Mouse (Mus musculus) midbrain, postnatal 0 days (tissue): ENCODE results near the gene Tppp2. TPM values are rescaled to one million over a fixed set of nuclear protein-coding genes. Genes with fewer than 3 reads are reported as not detected.

Experiments
- ATAC-seq: fragments of 200-750 bp; cut with Nextera tagmentation; 2 replicates; pipeline ENCODE4 v1.8.0; 2017; ENCODE audit warnings: moderate number of reproducible peaks, mild to moderate bottlenecking, moderate TSS enrichment, moderate library complexity; ENCODE audit not compliant: low FRiP score
- DNase-seq: peaks from one replicate; pipeline ENCODE4 v3.0.0-alpha.2; 2015; ENCODE audit warnings: low spot score
- H3K27ac ChIP-seq: fragments of 300-500 bp; sonication (generic); 2 replicates; pipeline ENCODE4 v1.5.1; 2014; ENCODE audit warnings: low read depth, mild to moderate bottlenecking, low read length, mixed read lengths
- H3K27me3 ChIP-seq: fragments of 300-500 bp; sonication (generic); 2 replicates; pipeline ENCODE4 v1.6.1; 2014; ENCODE audit warnings: low read length, control low read depth, mixed read lengths; ENCODE audit not compliant: insufficient read depth
- H3K36me3 ChIP-seq: fragments of 300-500 bp; sonication (generic); 2 replicates; pipeline ENCODE4 v1.6.1; 2014; ENCODE audit warnings: low read length, control low read depth, mixed read lengths; ENCODE audit not compliant: insufficient read depth
- H3K4me1 ChIP-seq: fragments of 300-500 bp; sonication (generic); 2 replicates; pipeline ENCODE4 v1.6.1; 2014; ENCODE audit warnings: mild to moderate bottlenecking, control low read depth, antibody characterized with exemption, low read length, mixed read lengths; ENCODE audit not compliant: insufficient read depth
- H3K4me2 ChIP-seq: fragments of 300-500 bp; sonication (generic); 2 replicates; pipeline ENCODE4 v1.6.1; 2014; ENCODE audit warnings: low read depth, mild to moderate bottlenecking, low read length, mixed read lengths; ENCODE audit not compliant: poor library complexity, severe bottlenecking
- H3K4me3 ChIP-seq: fragments of 300-500 bp; sonication (generic); 2 replicates; pipeline ENCODE4 v1.5.1; 2014; ENCODE audit warnings: low read depth, mild to moderate bottlenecking, low read length, moderate library complexity
- H3K9ac ChIP-seq: fragments of 300-500 bp; sonication (generic); replicated peaks from 2 replicates; pipeline ENCODE4 v1.6.1; 2014; ENCODE audit warnings: mild to moderate bottlenecking, low read length, moderate library complexity, mixed read lengths; ENCODE audit not compliant: poor library complexity, severe bottlenecking
- H3K9me3 ChIP-seq: fragments of 300-500 bp; sonication (generic); 2 replicates; pipeline ENCODE4 v1.6.1; 2016; ENCODE audit warnings: low read length, control low read depth
- CTCF ChIP-seq: IDR thresholded peaks from 2 replicates; pipeline ENCODE4 v1.5.1; 2016; ENCODE audit warnings: antibody characterized with exemption, mild to moderate bottlenecking
- WGBS: fragments of 180-500 bp; shearing (Covaris S2); extraction: QIAGEN DNeasy Blood & Tissue Kit; methylation state at CpG from one replicate; pipeline ENCODE4 v1.1.7; 2014; 5-methylcytosine and 5-hydroxymethylcytosine counted together
- polyA plus RNA-seq: library from polyadenylated mRNA; unstranded; fragments of >200 nt; fragmentation: Nextera tagmentation; extraction: Ambion mirVana; gene quantifications from 2 replicates; pipeline ENCODE4 v1.2.1, GENCODE M21; 2015
- total RNA-seq: library from RNA; depleted of rRNA; stranded (reverse); fragments of >200 nt; gene quantifications from 2 replicates; pipeline ENCODE4 v1.2.3, GENCODE M21; 2014

The Tppp2 gene
- total and polyA plus RNA-seq, 2 experiments from 2014 or later = not detected

DNA sequence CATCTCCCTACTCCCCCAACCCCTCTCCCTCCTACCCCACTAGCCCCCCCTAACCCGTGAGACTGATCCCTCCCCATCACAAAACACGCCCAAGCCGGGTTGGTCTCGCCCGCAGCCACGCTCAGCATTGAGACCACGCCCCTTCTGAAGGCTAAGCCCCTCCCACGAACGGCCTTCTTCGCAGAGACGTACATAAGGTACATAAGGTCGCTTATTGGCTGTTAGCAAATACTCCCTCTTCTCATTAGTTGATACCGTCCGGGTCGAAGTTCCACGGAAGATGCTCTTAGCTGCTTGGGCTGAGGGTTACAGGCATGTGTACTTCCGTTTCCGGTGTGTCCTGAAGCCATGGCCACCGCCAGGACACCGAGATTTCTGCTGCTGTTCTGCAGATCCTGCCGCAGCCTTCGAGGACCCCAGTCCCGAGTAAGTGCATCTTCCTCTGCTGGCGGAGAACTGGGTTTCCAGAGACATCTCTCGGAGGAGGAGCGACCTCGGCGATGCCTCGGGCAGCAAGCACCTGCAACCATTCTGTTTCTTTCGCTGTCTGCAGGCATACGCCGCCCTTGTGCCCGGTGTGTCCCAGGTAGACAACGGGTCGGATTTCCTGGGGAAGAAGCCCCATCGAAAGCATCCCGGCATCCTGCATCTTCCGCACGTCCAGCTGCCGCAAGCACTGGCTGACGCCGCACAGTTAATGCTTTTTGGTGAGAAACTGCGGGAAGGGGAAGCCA lies 33.5 kb upstream of the Tppp2 start, which contains the start of gene Mettl17:
Gene Mettl17 (plus strand): TSS at position 245 of the 734 bp plus-strand sequence.
- no peaks in the 10 kb centered on the region for H3K27me3 ChIP-seq
- peak; percentile 98 for ATAC-seq

GRCm38 (mm10) chr14:51886051-51886450 lies 32.2 kb upstream of the Tppp2 start:
- Histone ChIP-seq H3K4me1 (peaks cover 9% of the 10 kb centered on the region; the same call in 1 of the 2 replicates), H3K27ac (no peak overlapping the region), H3K9me3 (no peaks in the 10 kb centered on the region), H3K4me3 (peak overlapping the region; percentile 65), H3K4me2 (peak overlapping the region; percentile 78), H3K9ac (no peak overlapping the region), H3K27me3 (no peaks in the 10 kb centered on the region), H3K36me3 (peaks cover 30% of the 10 kb centered on the region)
- WGBS = 37% methylated on average over 6 of the region's 6 CpGs
- no peak for TF ChIP-seq CTCF
- ATAC-seq (no peak), DNase-seq (no peak)

More for the DNA sequence above, 33.5 kb upstream of the Tppp2 start, which contains the start of gene Mettl17:
- peak within 1 kb of the TSS; percentile 75 for H3K9ac ChIP-seq
- TF ChIP-seq CTCF = peak; percentile 44
- peak within 1 kb of the TSS; percentile 65 for H3K4me3 ChIP-seq
- peak; percentile 98 for DNase-seq
- H3K4me1 ChIP-seq = peaks cover 9% of the 10 kb centered on the region; the same call in 1 of the 2 replicates
- peaks cover 20% of the 10 kb centered on the region for H3K36me3 ChIP-seq
- no peaks in the 10 kb centered on the region for H3K9me3 ChIP-seq
- peak within 1 kb of the TSS; percentile 78 for H3K4me2 ChIP-seq
- WGBS = under 1% methylated on average over 41 of the region's 43 CpGs
- peak within 1 kb of the TSS; percentile 73 for H3K27ac ChIP-seq

- 91% methylated on average over 6 of the region's 6 CpGs for WGBS
- Histone ChIP-seq H3K36me3 (peaks cover 43% of the 10 kb centered on the region), H3K4me2 (no peak overlapping the region), H3K27ac (no peak overlapping the region), H3K9me3 (no peaks in the 10 kb centered on the region), H3K4me1 (peaks cover 9% of the 10 kb centered on the region; the same call in 1 of the 2 replicates), H3K9ac (no peak overlapping the region), H3K27me3 (no peaks in the 10 kb centered on the region), H3K4me3 (no peak overlapping the region)
- ATAC-seq = no peak
- DNase-seq = no peak
- no peak for TF ChIP-seq CTCF
Observed at GRCm38 (mm10) chr14:51889833-51890232, 28.4 kb upstream of the Tppp2 start.

DNA sequence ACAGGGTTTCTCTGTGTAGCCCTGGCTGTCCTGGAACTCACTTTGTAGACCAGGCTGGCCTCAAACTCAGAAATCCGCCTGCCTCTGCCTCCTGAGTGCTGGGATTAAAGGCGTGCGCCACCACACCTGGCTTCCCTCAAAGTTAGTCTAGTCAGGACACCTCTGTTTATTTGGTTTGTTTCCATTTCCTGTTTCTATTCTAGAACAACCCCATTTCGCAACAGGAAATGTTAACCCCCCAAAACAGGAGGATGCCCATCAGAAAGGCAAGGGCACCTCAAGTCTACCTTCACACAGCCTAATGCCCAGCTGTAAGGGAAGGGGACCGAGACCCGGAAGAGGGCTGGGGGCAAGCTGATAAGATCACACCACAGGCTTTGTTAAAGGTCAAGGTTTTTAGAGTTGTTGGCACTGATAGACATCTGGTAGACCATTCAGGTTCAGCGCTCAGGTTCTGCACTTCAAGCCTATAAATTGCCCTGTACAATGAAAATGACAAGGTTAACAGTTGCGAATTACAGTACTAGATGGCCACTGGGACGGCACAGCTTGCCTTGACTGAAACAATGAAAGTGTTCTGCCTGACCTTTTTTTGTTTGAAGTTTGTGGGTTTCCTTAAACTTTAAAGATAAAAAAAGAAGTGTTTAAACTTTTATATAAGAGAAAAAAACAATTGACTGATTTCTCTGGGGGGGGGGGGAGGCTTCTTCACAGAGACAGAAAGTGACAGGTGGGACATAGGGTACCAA lies 25.9 kb upstream of the Tppp2 start, which contains the start of gene Slc39a2:
Gene Slc39a2 (plus strand): TSS at position 699 of the 749 bp plus-strand sequence.
- Histone ChIP-seq H3K4me1 (no peaks in the 10 kb centered on the region), H3K36me3 (peaks cover 43% of the 10 kb centered on the region), H3K4me2 (no peak within 1 kb of the TSS), H3K9me3 (no peaks in the 10 kb centered on the region), H3K9ac (no peak within 1 kb of the TSS), H3K4me3 (no peak within 1 kb of the TSS), H3K27ac (no peak within 1 kb of the TSS), H3K27me3 (no peaks in the 10 kb centered on the region)
- no peak for DNase-seq
- ATAC-seq = no peak
- no peak for TF ChIP-seq CTCF
- 93% methylated on average over 8 of the region's 9 CpGs for WGBS

DNA sequence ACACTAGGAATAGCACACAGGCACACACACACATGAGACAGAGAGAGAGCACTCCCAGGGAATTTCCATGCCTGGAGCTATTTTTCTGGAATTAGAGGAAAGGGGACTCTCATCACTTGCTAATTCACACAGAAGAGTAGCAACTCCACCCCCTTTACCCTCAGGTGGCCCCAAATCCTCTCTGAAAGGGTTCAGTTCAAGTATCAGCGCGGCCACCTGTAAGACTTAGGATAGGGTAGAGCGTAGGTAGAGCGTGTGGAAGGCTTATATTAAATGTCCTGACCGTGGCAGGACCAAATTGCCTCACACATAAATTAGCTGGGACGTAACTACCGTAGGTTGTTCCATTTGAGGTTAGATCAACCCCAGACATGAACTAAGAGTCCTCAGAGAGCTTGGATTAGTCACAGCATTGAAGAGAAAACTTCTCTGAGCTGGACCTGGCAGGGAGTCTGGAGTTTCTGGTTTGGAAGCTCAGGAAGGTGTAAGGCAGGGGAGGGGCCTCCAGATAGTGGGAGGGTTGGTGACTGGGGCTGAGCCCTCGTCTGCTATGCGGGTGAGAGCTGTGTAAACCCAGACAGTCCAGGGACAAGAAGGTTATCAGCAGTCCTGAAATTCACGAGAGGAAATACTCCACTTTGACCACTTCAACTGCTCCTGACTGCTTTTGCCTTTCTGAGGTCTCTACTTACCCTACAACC lies 25.0 kb upstream of the Tppp2 start:
- Histone ChIP-seq H3K27me3 (no peaks in the 10 kb centered on the region), H3K4me1 (no peaks in the 10 kb centered on the region), H3K27ac (no peak overlapping the region), H3K9ac (no peak overlapping the region), H3K4me3 (no peak overlapping the region), H3K9me3 (no peaks in the 10 kb centered on the region), H3K4me2 (no peak overlapping the region), H3K36me3 (peaks cover 42% of the 10 kb centered on the region)
- no peak for TF ChIP-seq CTCF
- no peak for DNase-seq
- no peak for ATAC-seq
- WGBS = 28% methylated on average over 10 of the region's 10 CpGs
